Mouse (Mus musculus): ENCODE results near the gene Npas2.

DNA sequence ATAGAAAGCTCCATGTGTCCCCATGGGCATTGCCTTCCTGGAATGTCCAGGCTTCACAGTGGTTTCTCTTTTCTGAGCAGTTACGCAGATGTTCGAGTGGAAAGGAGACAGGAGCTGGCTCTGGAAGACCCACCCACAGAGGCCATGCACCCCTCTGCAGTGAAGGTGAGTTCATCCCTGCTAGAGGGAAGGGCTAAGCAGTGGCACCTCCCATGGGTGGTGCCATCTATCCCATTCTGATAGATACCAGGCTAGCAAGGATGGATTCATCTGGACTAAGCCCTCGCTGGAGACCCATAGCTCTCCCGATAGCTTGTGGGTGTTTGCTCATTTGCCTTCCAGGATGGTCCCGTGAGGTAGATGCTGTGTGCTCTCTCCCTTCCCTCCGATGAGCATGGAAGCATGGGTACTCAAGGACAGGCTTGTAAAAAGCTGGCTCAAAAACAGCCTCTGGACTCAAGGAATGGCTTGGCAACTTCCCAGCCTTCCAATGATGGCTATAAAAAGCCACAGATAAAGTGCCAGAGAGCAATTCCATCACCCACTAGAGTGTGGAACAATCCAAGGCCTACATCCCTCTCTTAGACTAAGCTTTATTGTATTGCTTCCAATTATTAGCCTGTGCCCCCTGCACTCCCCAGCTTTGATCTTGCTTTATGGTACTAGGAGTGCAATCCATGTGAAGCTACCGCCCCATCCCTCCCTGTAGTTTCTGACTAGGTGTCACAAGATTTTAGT is 137.5 kb downstream of the Npas2 start:
- TF ChIP-seq CTCF (IDR thresholded peaks at IDR 0.05; ENCODE audit: low read depth) (no peak), EP300 (IDR thresholded peaks at IDR 0.05; ENCODE audit: low read depth) (no peak)
